Mouse (Mus musculus): ENCODE measurements around the gene Gas2. TPM values are rescaled to one million over a fixed set of nuclear protein-coding genes. Genes with fewer than 3 reads are reported as not detected.
A peak's percentile ranks its signal among the peaks of the same experiment; 100 is the strongest.

Gene Gas2
- polyA plus RNA-seq, 1 experiment from 2014 or later, result 22.8 TPM

DNA sequence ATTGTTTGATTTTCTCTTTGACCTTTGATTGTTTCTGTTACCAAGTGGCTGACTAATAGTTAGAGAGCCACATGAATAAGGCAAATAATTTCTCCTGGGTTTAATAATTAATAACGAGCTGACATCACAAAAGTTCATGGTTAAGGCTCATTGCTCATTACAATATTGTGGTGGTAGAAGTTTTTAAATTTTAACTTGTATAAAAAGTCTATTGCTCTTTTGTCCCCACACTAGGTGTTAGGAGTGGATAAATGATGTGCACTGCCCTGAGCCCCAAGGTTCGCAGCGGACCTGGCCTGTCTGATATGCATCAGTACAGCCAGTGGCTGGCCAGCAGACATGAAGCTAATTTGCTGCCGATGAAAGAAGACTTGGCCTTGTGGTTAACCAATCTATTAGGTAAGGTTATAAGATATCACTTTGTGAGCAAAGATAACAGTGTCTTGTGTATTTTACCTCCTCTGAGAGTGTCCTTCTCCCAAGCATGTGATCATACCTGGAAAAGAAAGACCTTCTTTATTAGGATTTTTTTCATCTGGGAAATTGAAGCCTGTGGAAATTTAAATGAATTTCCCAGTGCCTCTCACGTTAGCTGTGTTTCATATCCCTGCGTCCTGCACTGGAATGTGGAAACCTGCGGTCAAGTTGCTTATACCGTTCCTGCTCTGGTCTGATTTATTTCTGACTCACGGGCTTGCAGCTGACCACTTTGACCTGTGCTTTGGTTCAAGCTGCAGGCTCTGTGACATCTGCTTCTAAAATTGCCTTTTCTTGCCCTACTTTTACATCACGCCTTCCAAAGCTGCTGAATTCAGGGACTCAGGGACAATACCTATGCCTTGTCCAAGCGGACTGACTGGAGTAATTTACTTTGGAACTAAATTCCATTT, 26.1 kb downstream of the Gas2 start:
- H3K4me1 ChIP-seq, result no peaks in the 10 kb centered on the region
- H3K4me2 ChIP-seq, result no peak overlapping the region
- WGBS, result 90% methylated on average over 11 of the region's 11 CpGs
- H3K36me3 ChIP-seq (ENCODE audit: poor library complexity, severe bottlenecking), result no peaks in the 10 kb centered on the region
- no peak overlapping the region for H3K9ac ChIP-seq
- no peak overlapping the region for H3K4me3 ChIP-seq
- H3K27ac ChIP-seq, result no peak overlapping the region
- no peaks in the 10 kb centered on the region for H3K27me3 ChIP-seq
- no peak for ATAC-seq
- H3K9me3 ChIP-seq (replicated peaks), result no peaks in the 10 kb centered on the region

DNA sequence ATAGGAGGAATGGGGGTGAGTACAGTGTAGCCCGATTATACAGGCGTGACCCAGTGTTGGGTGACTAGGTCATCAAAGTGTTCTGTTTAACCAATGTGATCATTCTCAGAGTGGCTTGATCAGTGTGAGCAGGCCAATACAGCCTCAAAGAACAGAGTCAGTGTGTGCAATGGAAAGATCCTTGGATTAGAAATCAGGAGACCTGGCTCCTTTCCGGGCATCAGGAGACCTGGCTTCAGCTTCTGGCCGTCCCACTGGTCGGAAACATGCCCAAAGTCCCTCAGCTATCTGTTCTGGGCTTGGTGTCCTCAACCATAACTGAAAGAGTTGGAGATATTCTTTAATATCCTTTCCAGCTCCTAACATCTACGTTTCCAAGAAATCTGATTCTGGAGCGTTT, 27.8 kb downstream of the Gas2 start:
- no peak for ATAC-seq
- WGBS, result 90% methylated on average over 7 of the region's 7 CpGs
- no peak overlapping the region for H3K4me3 ChIP-seq

DNA sequence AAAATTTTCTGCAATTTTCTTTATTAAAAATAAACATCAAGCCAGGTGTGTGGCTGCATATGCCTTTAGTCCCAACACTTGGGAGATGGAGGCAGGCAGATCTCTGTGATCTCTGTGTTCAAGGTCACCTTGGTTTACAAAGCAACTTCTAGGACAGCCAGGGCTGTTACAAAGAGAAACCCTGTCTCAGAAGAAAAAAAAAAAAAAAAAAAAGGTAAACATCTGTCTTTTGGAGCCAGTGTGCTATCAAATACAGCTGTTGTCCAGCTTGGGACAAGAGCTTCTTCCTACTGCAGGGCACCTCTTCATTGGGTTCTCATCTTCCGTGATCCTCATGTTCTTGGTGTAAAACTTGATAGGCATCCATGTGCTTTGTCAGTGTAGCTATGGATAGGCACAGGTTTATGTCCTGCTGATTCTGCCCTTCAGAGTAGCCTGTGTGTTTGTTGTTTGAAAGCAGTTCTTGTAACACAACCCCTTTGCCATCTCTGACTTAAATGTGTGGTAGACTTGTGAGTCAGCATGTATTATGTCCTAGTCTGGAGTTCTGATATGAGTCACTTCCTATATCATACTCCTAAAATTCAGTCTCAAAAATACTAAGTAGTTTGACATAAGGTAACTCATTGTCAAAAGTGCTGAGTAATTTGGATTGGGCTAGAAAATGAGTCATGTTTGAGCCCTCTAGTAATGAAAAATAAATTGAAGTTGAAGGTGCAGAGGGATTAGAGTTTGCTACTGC, 30.6 kb downstream of the Gas2 start:
- H3K4me3 ChIP-seq, result no peak overlapping the region
- H3K9me3 ChIP-seq (replicated peaks), result no peaks in the 10 kb centered on the region
- no peaks in the 10 kb centered on the region for H3K4me1 ChIP-seq
- ATAC-seq, result no peak
- H3K27ac ChIP-seq, result no peak overlapping the region
- no peaks in the 10 kb centered on the region for H3K36me3 ChIP-seq (ENCODE audit: poor library complexity, severe bottlenecking)
- H3K9ac ChIP-seq, result no peak overlapping the region
- H3K4me2 ChIP-seq, result no peak overlapping the region
- WGBS, result 93% methylated on average over 1 of the region's 1 CpGs
- H3K27me3 ChIP-seq, result no peaks in the 10 kb centered on the region

More for the DNA sequence above, 27.8 kb downstream of the Gas2 start:
- Histone ChIP-seq H3K9ac (no peak overlapping the region), H3K36me3 (ENCODE audit: poor library complexity, severe bottlenecking) (no peaks in the 10 kb centered on the region), H3K4me2 (no peak overlapping the region), H3K9me3 (replicated peaks) (no peaks in the 10 kb centered on the region), H3K4me1 (no peaks in the 10 kb centered on the region), H3K27ac (no peak overlapping the region), H3K27me3 (no peaks in the 10 kb centered on the region)

DNA sequence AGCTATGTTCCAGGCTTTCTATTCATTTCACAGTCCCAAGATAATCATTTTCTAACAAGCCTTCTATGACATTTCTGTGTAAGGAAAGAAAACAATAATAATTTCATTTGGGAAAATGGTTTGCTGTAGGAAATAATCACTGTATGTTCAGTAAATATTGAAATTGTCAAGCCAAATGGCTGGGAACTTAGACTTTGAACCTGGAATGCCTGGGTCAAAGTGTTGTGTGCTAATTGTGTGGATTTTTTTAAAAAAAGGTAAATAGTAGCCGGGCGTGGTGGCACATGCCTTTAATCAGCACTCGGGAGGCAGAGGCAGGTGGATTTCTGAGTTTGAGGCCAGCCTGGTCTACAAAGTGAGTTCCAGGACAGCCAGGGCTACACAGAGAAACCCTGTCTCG, 31.2 kb downstream of the Gas2 start:
- H3K9me3 ChIP-seq (replicated peaks), result no peaks in the 10 kb centered on the region
- H3K4me2 ChIP-seq, result no peak overlapping the region
- H3K36me3 ChIP-seq (ENCODE audit: poor library complexity, severe bottlenecking), result no peaks in the 10 kb centered on the region
- no peak for ATAC-seq
- H3K9ac ChIP-seq, result no peak overlapping the region
- no peaks in the 10 kb centered on the region for H3K4me1 ChIP-seq
- no peak overlapping the region for H3K4me3 ChIP-seq
- H3K27me3 ChIP-seq, result no peaks in the 10 kb centered on the region
- WGBS, result 86% methylated on average over 4 of the region's 4 CpGs
- no peak overlapping the region for H3K27ac ChIP-seq

DNA sequence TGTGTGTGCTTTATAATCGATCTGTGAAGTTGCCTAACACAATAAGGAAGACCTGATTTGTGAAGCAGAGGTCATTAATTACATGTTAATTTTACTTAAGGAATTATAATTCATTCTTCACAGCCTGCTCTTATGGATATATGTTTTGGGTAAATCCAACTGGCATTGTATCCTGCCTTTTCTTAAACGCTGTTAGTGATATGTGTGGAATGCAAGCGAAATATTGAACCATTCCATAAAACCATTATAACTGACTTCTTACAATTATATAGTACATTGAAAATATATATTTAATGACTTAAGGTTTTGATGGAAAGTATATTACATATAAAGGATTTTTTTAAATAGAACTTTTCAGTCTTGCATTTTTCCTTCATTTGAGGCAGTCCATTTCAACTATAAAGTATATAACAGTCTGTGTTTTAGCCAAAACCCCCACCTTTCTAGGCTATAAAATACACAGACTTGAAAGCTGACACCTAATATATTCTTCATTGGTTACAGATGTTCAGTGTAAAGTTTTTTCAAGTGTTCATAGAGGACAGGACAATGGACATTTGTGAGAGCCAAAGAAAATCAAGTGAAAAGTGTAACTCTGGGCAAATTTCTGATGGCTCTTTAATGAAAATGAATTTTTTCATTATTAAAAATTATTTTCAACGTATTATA, 32.5 kb downstream of the Gas2 start:
- Histone ChIP-seq H3K4me3 (no peak overlapping the region), H3K4me2 (no peak overlapping the region), H3K27me3 (no peaks in the 10 kb centered on the region), H3K4me1 (0 out of 2 replicates have a peak, but pooled peaks cover 5% of the 10 kb centered on the region), H3K9me3 (replicated peaks) (no peaks in the 10 kb centered on the region), H3K36me3 (ENCODE audit: poor library complexity, severe bottlenecking) (no peaks in the 10 kb centered on the region), H3K27ac (no peak overlapping the region), H3K9ac (no peak overlapping the region)
- no peak for ATAC-seq
- 85% methylated on average over 4 of the region's 4 CpGs for WGBS

DNA sequence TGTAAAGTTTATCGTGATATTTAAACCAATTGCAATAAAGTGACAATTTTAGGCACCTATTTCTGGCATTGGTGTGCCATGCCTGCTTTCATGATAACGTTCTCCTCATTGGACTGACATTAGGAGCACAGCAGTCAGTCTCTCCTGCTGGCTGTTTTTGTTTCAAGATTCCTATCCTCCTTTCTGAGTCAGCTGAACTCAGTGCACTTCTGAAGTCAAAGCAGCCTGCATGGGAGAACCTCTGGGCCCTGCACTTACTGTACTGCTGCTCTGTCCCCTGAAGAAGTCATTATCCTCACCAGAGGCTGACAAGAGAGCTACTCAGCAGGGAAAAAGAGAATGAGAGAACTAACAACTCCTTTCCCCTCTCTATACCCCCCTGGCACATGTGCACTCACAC, 33.1 kb downstream of the Gas2 start:
- Histone ChIP-seq H3K4me2 (no peak overlapping the region), H3K9ac (no peak overlapping the region), H3K4me1 (0 out of 2 replicates have a peak, but pooled peaks cover 5% of the 10 kb centered on the region), H3K27me3 (no peaks in the 10 kb centered on the region), H3K27ac (no peak overlapping the region), H3K9me3 (replicated peaks) (no peaks in the 10 kb centered on the region), H3K36me3 (ENCODE audit: poor library complexity, severe bottlenecking) (no peaks in the 10 kb centered on the region), H3K4me3 (no peak overlapping the region)
- 64% methylated on average over 2 of the region's 2 CpGs for WGBS
- ATAC-seq, result no peak; the same call in 1 of the 2 replicates

DNA sequence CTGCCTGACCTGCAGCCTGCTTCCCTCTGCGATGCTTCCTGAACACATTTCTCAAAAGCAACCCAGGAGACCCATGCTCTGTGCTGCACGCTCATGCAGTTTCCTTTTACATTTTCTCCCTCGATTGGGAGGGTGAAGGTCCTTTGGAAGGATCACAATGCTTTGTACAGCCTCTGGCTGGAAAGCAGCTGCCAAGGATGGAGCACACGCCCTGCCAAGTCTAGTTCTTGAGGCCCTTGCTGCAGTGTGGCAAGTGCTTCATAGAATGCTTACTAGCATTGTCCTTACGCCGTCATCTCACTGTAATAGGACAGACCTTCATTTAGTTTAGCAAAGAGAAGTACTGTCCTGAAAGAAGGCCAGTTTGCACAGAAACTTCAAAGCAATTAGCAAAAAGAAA, 37.3 kb downstream of the Gas2 start:
- H3K9me3 ChIP-seq (replicated peaks), result no peaks in the 10 kb centered on the region
- 0 out of 2 replicates have a peak, but pooled peaks cover 5% of the 10 kb centered on the region for H3K4me1 ChIP-seq
- no peak overlapping the region for H3K4me2 ChIP-seq
- H3K4me3 ChIP-seq, result no peak overlapping the region
- H3K27me3 ChIP-seq, result no peaks in the 10 kb centered on the region
- peak; percentile 43; the same call in 1 of the 2 replicates for ATAC-seq
- no peak overlapping the region for H3K9ac ChIP-seq
- H3K27ac ChIP-seq, result peak overlapping the region; percentile 14; the same call in 1 of the 2 replicates
- WGBS, result 60% methylated on average over 6 of the region's 6 CpGs
- no peaks in the 10 kb centered on the region for H3K36me3 ChIP-seq (ENCODE audit: poor library complexity, severe bottlenecking)

DNA sequence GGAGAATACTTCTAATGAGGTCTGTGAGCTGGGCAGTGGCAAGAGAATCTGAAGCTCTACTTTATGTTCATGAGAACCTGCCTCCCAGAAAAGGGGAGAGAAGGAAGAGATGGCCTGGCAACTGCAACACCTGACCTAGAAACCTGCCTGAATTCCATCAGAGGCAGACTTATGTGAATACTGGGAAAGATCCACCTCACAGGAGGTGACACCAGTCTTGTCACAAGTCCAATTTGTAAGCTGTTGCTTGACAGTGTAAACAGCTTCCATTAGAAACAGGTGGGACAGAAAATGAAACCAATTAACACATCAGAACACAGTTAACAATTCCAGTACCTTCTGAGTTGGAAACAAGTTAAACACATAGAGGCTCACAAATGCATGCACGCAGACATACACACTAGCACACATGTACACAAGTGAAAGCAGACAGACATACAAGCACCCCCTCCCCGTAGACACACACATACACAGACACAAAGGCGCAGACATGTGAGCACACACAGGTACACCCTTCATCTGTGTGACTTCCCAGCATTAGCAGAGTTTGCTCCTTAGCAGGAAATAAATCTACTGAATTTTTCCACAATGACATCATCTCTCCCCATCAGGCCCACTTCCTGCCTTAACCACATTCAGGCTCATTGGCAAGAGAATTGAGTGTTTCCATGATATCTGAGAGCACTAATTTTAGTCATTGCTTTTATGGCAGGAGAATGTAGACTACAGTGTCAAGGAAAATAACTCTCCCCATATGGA, 51.7 kb downstream of the Gas2 start:
- peak; percentile 51; the same call in 1 of the 2 replicates for ATAC-seq
- 91% methylated on average over 3 of the region's 3 CpGs for WGBS
- no peak overlapping the region for H3K4me2 ChIP-seq

DNA sequence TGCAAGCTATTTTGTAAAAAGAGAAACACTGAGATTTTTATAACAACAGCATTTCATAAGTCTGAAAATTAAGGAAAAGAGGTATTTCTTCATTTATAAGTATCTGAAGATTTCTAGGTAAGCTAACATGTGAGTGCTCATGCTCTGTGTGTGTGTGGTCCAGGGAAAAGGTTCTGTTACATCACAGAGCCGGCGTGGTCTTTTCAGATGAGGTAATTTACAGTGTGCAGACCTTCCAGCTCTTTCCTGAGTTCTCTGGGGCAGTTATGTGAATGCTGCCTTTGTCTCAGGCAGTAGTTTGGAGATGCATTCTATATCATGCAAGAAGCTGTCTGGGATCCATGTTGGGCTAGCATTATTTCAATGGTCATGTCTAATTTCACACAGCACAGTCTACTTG, 52.3 kb downstream of the Gas2 start:
- H3K9me3 ChIP-seq (replicated peaks), result no peaks in the 10 kb centered on the region

More for the DNA sequence above, 51.7 kb downstream of the Gas2 start:
- Histone ChIP-seq H3K9ac (no peak overlapping the region), H3K4me3 (no peak overlapping the region), H3K27me3 (no peaks in the 10 kb centered on the region), H3K4me1 (peaks cover 7% of the 10 kb centered on the region; the same call in 1 of the 2 replicates), H3K27ac (no peak overlapping the region), H3K9me3 (replicated peaks) (no peaks in the 10 kb centered on the region), H3K36me3 (ENCODE audit: poor library complexity, severe bottlenecking) (no peaks in the 10 kb centered on the region)

DNA sequence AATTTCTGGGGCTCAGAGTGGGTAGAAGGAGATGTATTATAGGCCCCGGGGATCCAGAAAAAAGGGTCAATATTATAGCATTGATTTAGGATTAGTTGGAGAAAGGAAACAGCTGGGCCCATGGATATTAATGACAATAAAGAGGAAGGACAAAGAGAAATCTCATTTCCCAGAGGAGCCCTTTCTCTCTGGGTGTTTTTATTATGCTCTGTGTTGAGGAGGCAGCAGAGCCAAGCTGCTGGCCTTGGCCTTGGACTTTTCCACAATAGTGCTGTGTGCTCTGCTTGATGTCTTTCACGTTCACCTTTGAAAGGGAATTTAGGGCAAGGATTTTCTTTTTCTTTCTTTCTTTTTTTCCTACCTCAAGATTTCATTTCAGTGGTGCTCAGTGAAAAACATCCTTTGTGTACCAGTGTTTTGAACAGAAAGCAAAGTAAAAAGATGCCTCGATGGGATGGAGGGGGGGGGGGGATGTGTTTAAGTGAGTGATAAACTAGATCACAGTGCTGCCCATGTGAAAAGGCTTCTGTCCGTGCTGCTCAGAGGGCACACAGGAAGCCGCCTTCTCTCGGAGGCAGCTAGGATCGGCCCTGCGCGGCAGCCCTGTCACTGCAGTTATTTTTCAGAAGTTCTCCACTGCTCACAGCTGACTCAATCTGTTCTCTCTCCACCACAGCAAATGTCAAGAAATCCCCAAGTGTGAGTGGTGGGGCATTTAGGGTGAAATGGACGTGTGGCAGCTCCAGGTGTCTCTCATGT, 67.1 kb downstream of the Gas2 start:
- Histone ChIP-seq H3K27me3 (no peaks in the 10 kb centered on the region), H3K9me3 (replicated peaks) (no peaks in the 10 kb centered on the region), H3K27ac (peak overlapping the region; percentile 74), H3K4me2 (peak overlapping the region; percentile 21), H3K4me1 (peaks cover 10% of the 10 kb centered on the region), H3K36me3 (ENCODE audit: poor library complexity, severe bottlenecking) (no peaks in the 10 kb centered on the region), H3K9ac (0 out of 2 replicates have a peak overlapping the region, but pooled peaks have one; percentile 35), H3K4me3 (no peak overlapping the region)
- peak; percentile 83 for ATAC-seq
- WGBS, result 23% methylated on average over 10 of the region's 10 CpGs

More for the DNA sequence above, 52.3 kb downstream of the Gas2 start:
- ATAC-seq, result no peak
- Histone ChIP-seq H3K4me2 (no peak overlapping the region), H3K4me3 (no peak overlapping the region), H3K27ac (no peak overlapping the region), H3K36me3 (ENCODE audit: poor library complexity, severe bottlenecking) (no peaks in the 10 kb centered on the region), H3K9ac (no peak overlapping the region), H3K4me1 (peaks cover 7% of the 10 kb centered on the region; the same call in 1 of the 2 replicates), H3K27me3 (no peaks in the 10 kb centered on the region)
- WGBS, result 65% methylated on average over 2 of the region's 2 CpGs

DNA sequence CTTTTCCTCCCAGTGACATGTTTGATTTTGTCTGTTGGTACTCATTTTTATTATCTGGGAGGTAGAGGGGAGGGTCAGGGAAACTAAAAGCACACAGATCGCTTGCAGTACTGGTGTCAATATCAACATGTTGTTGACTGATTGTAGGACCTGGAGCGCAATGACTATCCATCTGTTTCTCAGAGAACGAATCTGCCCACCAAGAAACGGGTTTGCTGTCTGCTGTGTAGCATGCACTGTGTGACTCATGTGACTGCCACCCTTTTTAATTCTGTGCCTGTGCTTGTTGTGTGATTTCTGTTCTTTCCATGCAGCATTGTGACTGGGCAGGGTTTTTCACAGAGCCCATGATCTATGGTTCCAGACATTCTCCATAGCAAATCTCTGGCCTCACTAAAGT, 69.4 kb downstream of the Gas2 start:
- Histone ChIP-seq H3K9me3 (replicated peaks) (no peaks in the 10 kb centered on the region), H3K27ac (no peak overlapping the region)
- no peak for ATAC-seq

More for the DNA sequence above, 69.4 kb downstream of the Gas2 start:
- Histone ChIP-seq H3K27me3 (no peaks in the 10 kb centered on the region), H3K4me3 (no peak overlapping the region), H3K36me3 (ENCODE audit: poor library complexity, severe bottlenecking) (no peaks in the 10 kb centered on the region), H3K4me1 (peaks cover 10% of the 10 kb centered on the region), H3K9ac (no peak overlapping the region), H3K4me2 (no peak overlapping the region)
- 78% methylated on average over 4 of the region's 4 CpGs for WGBS
